Comparison of ENCODE assay signal across 21 mouse cellular contexts in genomic region chr16:93355204-93355899, GRCm38 (mm10).
DNase-seq lines count a peak whose midpoint lies in the region; ATAC-seq lines count a peak whose summit lies in the region.
"Had no signal": no experiment of that assay in that cellular context is flagged by ENCODE, and none has a peak within 500 bp of the region (broad histone marks: within the 10 kb centered on the region; RNA-seq: fewer than 3 reads in every experiment).

No protein-coding gene starts in this region.

- peak; percentile 34 for DNase-seq in 416B (ENCODE audit: low read depth)
- DNase-seq in spleen, postnatal 14 days (ENCODE audit: low spot score in 2 of 2) = no peak
- no peak for DNase-seq in left cerebral cortex, adult 8-10 months (ENCODE audit: low spot score in 2 of 2)
- DNase-seq in adrenal gland, postnatal 4 days (ENCODE audit: low spot score in 2 of 2) = no peak
- DNase-seq: adrenal gland, adult 8-10 months; adrenal gland, postnatal 14 days; adrenal gland, postnatal 36 days; B cell, adult 2 months; cerebellum, adult 11 months; cerebellum, adult 18-20 months; cerebellum, adult 8-10 months; cerebellum, adult 9-11 months; cerebellum, postnatal 14 days; cerebellum, postnatal 36 days had no signal

- peak; percentile 66 for ATAC-seq in common myeloid progenitor, adult 5-6 weeks (replicated peaks; ENCODE audit: low read depth, poor library complexity, severe bottlenecking)
- ATAC-seq in megakaryocyte, adult 5-6 weeks (ENCODE audit: poor library complexity, severe bottlenecking) = 0 out of 2 replicates have a peak, but pooled peaks have one; percentile 47
- ATAC-seq: activated CD4-positive, CD25-positive, alpha-beta regulatory T cell, adult 4 months; CD4-positive, CD25-positive, alpha-beta regulatory T cell, adult 4 months; forebrain, embryonic 14.5 days; forebrain, embryonic 16.5 days; Patski had no signal
